Mouse (Mus musculus): ENCODE measurements around the gene Srebf1. TPM values are rescaled to one million over a fixed set of nuclear protein-coding genes. Genes with fewer than 3 reads are reported as not detected.

Gene Srebf1
- polyA plus RNA-seq, 1 experiment from 2014 or later = 70.9 TPM

DNA sequence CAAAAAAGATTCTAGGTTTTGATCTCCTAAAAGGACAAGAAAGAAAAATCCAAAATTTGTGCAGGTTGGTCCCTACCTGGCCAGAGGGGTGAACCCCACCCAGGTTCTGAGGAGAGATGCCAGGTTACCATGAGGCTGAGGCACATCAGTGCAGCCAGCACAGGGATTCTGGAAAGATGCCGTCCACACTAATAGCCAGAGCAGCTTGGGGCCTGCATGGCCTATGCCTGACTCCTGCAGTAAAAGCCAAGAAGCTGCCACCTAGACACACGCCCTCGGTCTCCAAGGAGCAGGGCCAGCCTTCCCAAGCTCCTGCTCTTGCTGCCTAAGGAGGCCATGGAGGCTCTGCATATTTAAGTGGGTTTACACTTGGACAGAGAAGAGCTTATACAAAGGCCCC, 8.9 kb upstream of the Srebf1 start:
- Histone ChIP-seq H3K27ac (ENCODE audit: low read length) (no peak overlapping the region), H3K4me3 (ENCODE audit: low read depth, low read length) (no peak overlapping the region), H3K4me1 (ENCODE audit: control insufficient read depth, insufficient read depth, low read length) (0 out of 2 replicates have a peak, but pooled peaks cover 14% of the 10 kb centered on the region), H3K36me3 (ENCODE audit: control insufficient read depth, insufficient read depth, low read length) (peaks cover 3% of the 10 kb centered on the region), H3K27me3 (ENCODE audit: control insufficient read depth, insufficient read depth, low read length) (no peaks in the 10 kb centered on the region), H3K9me3 (ENCODE audit: control insufficient read depth, low read depth, low read length) (no peaks in the 10 kb centered on the region), H3K4me2 (replicated peaks; ENCODE audit: low read depth, low read length) (no peak overlapping the region), H3K9ac (replicated peaks; ENCODE audit: low read depth, low read length) (no peak overlapping the region)
- no peak for ATAC-seq (ENCODE audit: insufficient number of reproducible peaks, insufficient read depth, low FRiP score, low read depth)
- WGBS = 69% methylated on average over 3 of the region's 3 CpGs

DNA sequence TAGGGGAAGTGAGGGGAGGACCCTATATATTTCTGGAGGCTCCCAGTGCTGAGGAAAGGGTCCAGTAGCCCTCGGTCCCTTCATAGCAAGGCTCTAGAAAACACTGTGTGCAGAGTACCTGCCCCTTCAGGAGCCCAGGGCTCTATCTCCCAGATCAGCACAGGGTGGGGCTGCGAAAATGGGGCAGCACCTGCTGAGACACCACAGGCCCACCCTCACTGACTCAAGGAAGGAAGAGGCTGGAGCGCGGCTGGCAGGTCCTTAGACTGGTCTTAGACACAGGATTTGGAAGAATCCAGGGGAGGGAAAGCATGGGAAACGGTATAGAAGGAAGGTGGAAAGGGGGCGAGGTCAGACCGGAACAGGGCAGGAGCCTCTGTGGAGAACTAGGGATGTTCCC, 8.1 kb upstream of the Srebf1 start:
- Histone ChIP-seq H3K4me1 (ENCODE audit: control insufficient read depth, insufficient read depth, low read length) (0 out of 2 replicates have a peak, but pooled peaks cover 14% of the 10 kb centered on the region), H3K27ac (ENCODE audit: low read length) (no peak overlapping the region)

DNA sequence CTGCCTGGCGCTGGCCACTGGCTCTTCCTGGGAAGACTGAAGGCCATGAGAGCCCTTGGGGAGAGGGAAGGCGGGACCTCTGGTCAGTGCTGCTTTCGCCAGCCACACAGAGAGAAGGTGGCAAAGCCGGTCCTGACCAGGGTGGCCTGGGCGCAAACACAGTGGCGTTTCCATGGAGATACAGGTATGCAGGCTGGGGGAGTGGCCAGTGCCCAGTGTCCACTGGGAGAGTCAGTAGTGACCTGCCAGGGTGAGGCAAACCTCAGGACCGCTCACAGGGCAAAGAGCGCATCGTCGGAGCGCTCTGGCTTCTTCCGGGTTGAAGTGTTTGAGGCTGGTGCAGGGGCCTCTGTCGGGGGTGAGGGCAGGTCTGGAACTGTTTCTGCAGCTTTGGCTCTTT, 7.4 kb upstream of the Srebf1 start:
- WGBS = 67% methylated on average over 13 of the region's 13 CpGs
- Histone ChIP-seq H3K9me3 (ENCODE audit: control insufficient read depth, low read depth, low read length) (no peaks in the 10 kb centered on the region), H3K4me2 (replicated peaks; ENCODE audit: low read depth, low read length) (no peak overlapping the region), H3K4me3 (ENCODE audit: low read depth, low read length) (no peak overlapping the region), H3K27ac (ENCODE audit: low read length) (no peak overlapping the region), H3K27me3 (ENCODE audit: control insufficient read depth, insufficient read depth, low read length) (no peaks in the 10 kb centered on the region), H3K4me1 (ENCODE audit: control insufficient read depth, insufficient read depth, low read length) (0 out of 2 replicates have a peak, but pooled peaks cover 14% of the 10 kb centered on the region), H3K36me3 (ENCODE audit: control insufficient read depth, insufficient read depth, low read length) (peaks cover 3% of the 10 kb centered on the region; the same call in 1 of the 2 replicates), H3K9ac (replicated peaks; ENCODE audit: low read depth, low read length) (no peak overlapping the region)
- ATAC-seq (ENCODE audit: insufficient number of reproducible peaks, insufficient read depth, low FRiP score, low read depth) = peak; percentile 79

More for the DNA sequence above, 8.1 kb upstream of the Srebf1 start:
- H3K4me2 ChIP-seq (replicated peaks; ENCODE audit: low read depth, low read length) = no peak overlapping the region
- no peak for ATAC-seq (ENCODE audit: insufficient number of reproducible peaks, insufficient read depth, low FRiP score, low read depth)
- H3K9ac ChIP-seq (replicated peaks; ENCODE audit: low read depth, low read length) = no peak overlapping the region
- no peaks in the 10 kb centered on the region for H3K27me3 ChIP-seq (ENCODE audit: control insufficient read depth, insufficient read depth, low read length)
- H3K36me3 ChIP-seq (ENCODE audit: control insufficient read depth, insufficient read depth, low read length) = peaks cover 3% of the 10 kb centered on the region
- H3K9me3 ChIP-seq (ENCODE audit: control insufficient read depth, low read depth, low read length) = no peaks in the 10 kb centered on the region
- H3K4me3 ChIP-seq (ENCODE audit: low read depth, low read length) = no peak overlapping the region
- 91% methylated on average over 7 of the region's 7 CpGs for WGBS

DNA sequence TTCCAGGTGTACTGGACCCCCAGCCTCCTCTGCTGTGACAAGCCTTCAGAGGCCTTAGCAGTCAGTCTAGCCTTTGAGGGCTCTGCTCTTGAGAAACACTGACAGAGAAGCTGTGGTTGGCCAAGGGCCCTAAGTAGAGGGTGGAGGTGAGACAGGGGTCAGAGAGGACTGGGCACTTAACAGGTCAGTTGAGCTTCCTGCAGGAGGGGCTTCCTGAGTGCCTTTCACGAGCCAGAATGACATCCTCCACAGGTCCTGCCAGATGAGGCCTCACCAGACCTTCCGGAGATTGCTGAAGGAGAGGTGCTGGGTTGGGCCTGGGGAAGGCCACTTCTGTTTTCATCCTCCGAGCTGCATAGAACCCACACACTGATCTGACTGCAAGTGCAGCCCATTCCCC, 6.1 kb upstream of the Srebf1 start:
- H3K27me3 ChIP-seq (ENCODE audit: control insufficient read depth, insufficient read depth, low read length) = no peaks in the 10 kb centered on the region
- H3K4me2 ChIP-seq (replicated peaks; ENCODE audit: low read depth, low read length) = no peak overlapping the region
- H3K27ac ChIP-seq (ENCODE audit: low read length) = no peak overlapping the region
- 61% methylated on average over 3 of the region's 3 CpGs for WGBS
- H3K36me3 ChIP-seq (ENCODE audit: control insufficient read depth, insufficient read depth, low read length) = peaks cover 3% of the 10 kb centered on the region; the same call in 1 of the 2 replicates
- no peak overlapping the region for H3K9ac ChIP-seq (replicated peaks; ENCODE audit: low read depth, low read length)
- no peak for ATAC-seq (ENCODE audit: insufficient number of reproducible peaks, insufficient read depth, low FRiP score, low read depth)
- no peaks in the 10 kb centered on the region for H3K9me3 ChIP-seq (ENCODE audit: control insufficient read depth, low read depth, low read length)
- no peak overlapping the region for H3K4me3 ChIP-seq (ENCODE audit: low read depth, low read length)
- 0 out of 2 replicates have a peak, but pooled peaks cover 14% of the 10 kb centered on the region for H3K4me1 ChIP-seq (ENCODE audit: control insufficient read depth, insufficient read depth, low read length)

GRCm38 (mm10) chr11:60225874-60226273, 3.5 kb upstream of the Srebf1 start:
- WGBS = 88% methylated on average over 1 of the region's 1 CpGs
- no peak overlapping the region for H3K4me2 ChIP-seq (replicated peaks; ENCODE audit: low read depth, low read length)

GRCm38 (mm10) chr11:60224676-60225075, 2.3 kb upstream of the Srebf1 start:
- WGBS = 57% methylated on average over 4 of the region's 4 CpGs
- H3K9ac ChIP-seq (replicated peaks; ENCODE audit: low read depth, low read length) = no peak overlapping the region
- H3K4me3 ChIP-seq (ENCODE audit: low read depth, low read length) = no peak overlapping the region
- no peak for ATAC-seq (ENCODE audit: insufficient number of reproducible peaks, insufficient read depth, low FRiP score, low read depth)
- H3K36me3 ChIP-seq (ENCODE audit: control insufficient read depth, insufficient read depth, low read length) = peaks cover 3% of the 10 kb centered on the region; the same call in 1 of the 2 replicates
- no peaks in the 10 kb centered on the region for H3K9me3 ChIP-seq (ENCODE audit: control insufficient read depth, low read depth, low read length)
- no peak overlapping the region for H3K4me2 ChIP-seq (replicated peaks; ENCODE audit: low read depth, low read length)
- no peaks in the 10 kb centered on the region for H3K27me3 ChIP-seq (ENCODE audit: control insufficient read depth, insufficient read depth, low read length)
- no peak overlapping the region for H3K27ac ChIP-seq (ENCODE audit: low read length)
- peaks cover 7% of the 10 kb centered on the region; the same call in 1 of the 2 replicates for H3K4me1 ChIP-seq (ENCODE audit: control insufficient read depth, insufficient read depth, low read length)

More at GRCm38 (mm10) chr11:60225874-60226273, 3.5 kb upstream of the Srebf1 start:
- no peak overlapping the region for H3K4me3 ChIP-seq (ENCODE audit: low read depth, low read length)
- no peak overlapping the region for H3K27ac ChIP-seq (ENCODE audit: low read length)
- peaks cover 3% of the 10 kb centered on the region; the same call in 1 of the 2 replicates for H3K36me3 ChIP-seq (ENCODE audit: control insufficient read depth, insufficient read depth, low read length)
- ATAC-seq (ENCODE audit: insufficient number of reproducible peaks, insufficient read depth, low FRiP score, low read depth) = no peak
- H3K9ac ChIP-seq (replicated peaks; ENCODE audit: low read depth, low read length) = no peak overlapping the region
- H3K9me3 ChIP-seq (ENCODE audit: control insufficient read depth, low read depth, low read length) = no peaks in the 10 kb centered on the region
- no peaks in the 10 kb centered on the region for H3K27me3 ChIP-seq (ENCODE audit: control insufficient read depth, insufficient read depth, low read length)
- H3K4me1 ChIP-seq (ENCODE audit: control insufficient read depth, insufficient read depth, low read length) = 0 out of 2 replicates have a peak, but pooled peaks cover 10% of the 10 kb centered on the region

DNA sequence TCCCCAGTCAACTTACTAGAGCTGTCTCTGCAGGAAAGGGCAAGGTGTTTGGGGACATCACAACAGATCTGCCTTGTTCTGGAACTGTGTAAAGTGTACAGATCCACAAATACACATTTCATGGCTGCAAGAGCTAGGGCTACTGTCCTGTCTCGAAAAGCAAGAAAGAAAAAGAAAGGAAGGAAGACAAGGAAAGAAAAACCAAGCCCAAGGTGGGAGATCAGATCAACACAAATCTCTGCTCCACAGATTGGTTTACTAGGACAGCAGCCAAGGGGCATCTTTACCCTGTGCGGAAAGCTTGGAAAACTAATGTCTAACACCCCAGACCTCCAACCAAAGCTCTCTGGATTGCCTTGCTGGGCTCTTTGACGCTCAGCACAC, 304 bp downstream of the Srebf1 start:
- Histone ChIP-seq H3K4me3 (ENCODE audit: low read depth, low read length) (peak overlapping the region; percentile 34), H3K9ac (replicated peaks; ENCODE audit: low read depth, low read length) (0 out of 2 replicates have a peak overlapping the region, but pooled peaks have one; percentile 4), H3K4me1 (ENCODE audit: control insufficient read depth, insufficient read depth, low read length) (peaks cover 23% of the 10 kb centered on the region), H3K27me3 (ENCODE audit: control insufficient read depth, insufficient read depth, low read length) (no peaks in the 10 kb centered on the region), H3K36me3 (ENCODE audit: control insufficient read depth, insufficient read depth, low read length) (no peaks in the 10 kb centered on the region), H3K4me2 (replicated peaks; ENCODE audit: low read depth, low read length) (peak overlapping the region; percentile 68), H3K27ac (ENCODE audit: low read length) (peak overlapping the region; percentile 75; the same call in 1 of the 2 replicates), H3K9me3 (ENCODE audit: control insufficient read depth, low read depth, low read length) (no peaks in the 10 kb centered on the region)
- 54% methylated on average over 3 of the region's 3 CpGs for WGBS
- ATAC-seq (ENCODE audit: insufficient number of reproducible peaks, insufficient read depth, low FRiP score, low read depth) = no peak

DNA sequence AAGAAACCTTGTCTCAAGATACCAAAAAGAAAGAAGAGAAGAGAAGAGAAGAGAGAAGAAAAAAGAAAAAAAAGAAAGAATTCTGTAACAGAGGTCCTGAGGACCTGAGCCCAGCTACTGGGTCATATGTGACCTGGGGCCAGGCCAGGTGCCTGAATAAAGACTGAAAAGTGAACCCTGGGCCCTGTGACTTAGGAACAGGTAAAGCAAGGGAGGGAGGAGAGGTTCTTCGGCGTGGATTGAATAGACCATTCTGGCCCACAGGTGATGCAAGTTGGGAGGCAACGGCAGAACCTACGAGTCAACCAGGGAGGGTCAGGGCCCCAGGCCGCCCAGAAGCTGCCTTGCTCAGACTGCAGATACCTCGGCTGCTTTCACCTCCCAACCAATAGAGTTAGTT, 956 bp downstream of the Srebf1 start:
- H3K4me3 ChIP-seq (ENCODE audit: low read depth, low read length) = no peak overlapping the region
- H3K27me3 ChIP-seq (ENCODE audit: control insufficient read depth, insufficient read depth, low read length) = no peaks in the 10 kb centered on the region
- H3K4me2 ChIP-seq (replicated peaks; ENCODE audit: low read depth, low read length) = peak overlapping the region; percentile 68; the same call in 1 of the 2 replicates
- 89% methylated on average over 6 of the region's 6 CpGs for WGBS
- peaks cover 25% of the 10 kb centered on the region for H3K4me1 ChIP-seq (ENCODE audit: control insufficient read depth, insufficient read depth, low read length)
- 0 out of 2 replicates have a peak, but pooled peaks cover under 1% of the 10 kb centered on the region for H3K36me3 ChIP-seq (ENCODE audit: control insufficient read depth, insufficient read depth, low read length)
- no peak overlapping the region for H3K9ac ChIP-seq (replicated peaks; ENCODE audit: low read depth, low read length)
- no peak overlapping the region for H3K27ac ChIP-seq (ENCODE audit: low read length)
- no peak for ATAC-seq (ENCODE audit: insufficient number of reproducible peaks, insufficient read depth, low FRiP score, low read depth)
- H3K9me3 ChIP-seq (ENCODE audit: control insufficient read depth, low read depth, low read length) = no peaks in the 10 kb centered on the region

Data from stomach, embryonic 14.5 days (tissue).